Mouse (Mus musculus) heart, embryonic 16.5 days (tissue): ENCODE measurements at regions not wholly inside any gene's neighbourhood (a gene's known extent, or its start where the extent isn't known, plus 50 kb on each side); places are given as distances from the start of the nearest gene placed in this dataset.

Experiments used
- ATAC-seq: fragments of 200-750 bp; cut with Nextera tagmentation; replicated peaks from 2 replicates; pipeline ENCODE4 v1.8.0; 2017; ENCODE audit warnings: moderate number of reproducible peaks; ENCODE audit not compliant: insufficient read depth, low FRiP score; ENCODE audit errors: extremely low read depth
- H3K27ac ChIP-seq: fragments of 300-500 bp; sonication (generic); 2 replicates; pipeline ENCODE4 v1.5.1; 2014; ENCODE audit warnings: mild to moderate bottlenecking, low read length, control low read depth, moderate library complexity
- H3K27me3 ChIP-seq: fragments of 300-500 bp; sonication (generic); 2 replicates; pipeline ENCODE4 v1.6.1; 2014; ENCODE audit warnings: low read length, mixed read lengths; ENCODE audit not compliant: control insufficient read depth, insufficient read depth
- H3K36me3 ChIP-seq: fragments of 300-500 bp; sonication (generic); 2 replicates; pipeline ENCODE4 v1.6.1; 2014; ENCODE audit not compliant: control insufficient read depth, insufficient read depth
- H3K4me1 ChIP-seq: fragments of 300-500 bp; sonication (generic); 2 replicates; pipeline ENCODE4 v1.6.1; 2014; ENCODE audit warnings: low read length, mixed read lengths; ENCODE audit not compliant: control insufficient read depth, insufficient read depth
- H3K4me2 ChIP-seq: fragments of 300-500 bp; sonication (generic); 2 replicates; pipeline ENCODE4 v1.6.1; 2014; ENCODE audit warnings: low read depth, mild to moderate bottlenecking, control low read depth, low read length
- H3K4me3 ChIP-seq: fragments of 300-500 bp; sonication (generic); 2 replicates; pipeline ENCODE4 v1.5.1; 2014; ENCODE audit warnings: mild to moderate bottlenecking, control low read depth, low read length
- H3K9ac ChIP-seq: fragments of 300-500 bp; sonication (generic); 2 replicates; pipeline ENCODE4 v1.6.1; 2014; ENCODE audit warnings: low read length, control low read depth
- H3K9me3 ChIP-seq: fragments of 300-500 bp; sonication (generic); replicated peaks from 2 replicates; pipeline ENCODE4 v1.6.1; 2016; ENCODE audit warnings: low read length; ENCODE audit not compliant: control insufficient read depth
- WGBS: fragments of 180-500 bp; shearing (Covaris S2); extraction: QIAGEN DNeasy Blood & Tissue Kit; methylation state at CpG from one replicate; pipeline ENCODE4 v1.1.7; 2014; 5-methylcytosine and 5-hydroxymethylcytosine counted together

GRCm38 (mm10) chr13:97584045-97584444 is 176.4 kb downstream of the Gm10260 start:
- no peak overlapping the region for H3K9ac ChIP-seq
- H3K4me2 ChIP-seq, result no peak overlapping the region
- 66% methylated on average over 4 of the region's 4 CpGs for WGBS
- no peaks in the 10 kb centered on the region for H3K36me3 ChIP-seq
- H3K9me3 ChIP-seq, result peaks cover 6% of the 10 kb centered on the region
- ATAC-seq, result no peak
- H3K27ac ChIP-seq, result no peak overlapping the region
- no peak overlapping the region for H3K4me3 ChIP-seq
- no peaks in the 10 kb centered on the region for H3K27me3 ChIP-seq
- peaks cover 11% of the 10 kb centered on the region for H3K4me1 ChIP-seq

GRCm38 (mm10) chr13:97581380-97581779 is 179.1 kb downstream of the Gm10260 start:
- no peak overlapping the region for H3K4me3 ChIP-seq
- H3K27ac ChIP-seq, result no peak overlapping the region
- no peaks in the 10 kb centered on the region for H3K9me3 ChIP-seq
- H3K36me3 ChIP-seq, result no peaks in the 10 kb centered on the region
- no peak for ATAC-seq
- peaks cover 16% of the 10 kb centered on the region for H3K4me1 ChIP-seq
- WGBS, result 43% methylated on average over 4 of the region's 4 CpGs
- H3K4me2 ChIP-seq, result no peak overlapping the region
- no peaks in the 10 kb centered on the region for H3K27me3 ChIP-seq
- no peak overlapping the region for H3K9ac ChIP-seq

GRCm38 (mm10) chr13:97580241-97580874 is 180.1 kb downstream of the Gm10260 start:
- Histone ChIP-seq H3K9me3 (no peaks in the 10 kb centered on the region), H3K4me2 (no peak overlapping the region), H3K36me3 (no peaks in the 10 kb centered on the region), H3K9ac (no peak overlapping the region), H3K4me1 (peaks cover 16% of the 10 kb centered on the region), H3K27ac (peak overlapping the region; percentile 12; the same call in 1 of the 2 replicates), H3K4me3 (no peak overlapping the region), H3K27me3 (no peaks in the 10 kb centered on the region)
- ATAC-seq, result 0 out of 2 replicates have a peak, but pooled peaks have one; percentile 18
- 16% methylated on average over 3 of the region's 3 CpGs for WGBS

GRCm38 (mm10) chr13:97578595-97578994 is 181.8 kb downstream of the Gm10260 start:
- 69% methylated on average over 5 of the region's 5 CpGs for WGBS
- H3K27ac ChIP-seq, result no peak overlapping the region

GRCm38 (mm10) chr13:97577081-97577785 is 183.2 kb downstream of the Gm10260 start:
- no peak overlapping the region for H3K4me2 ChIP-seq
- 0 out of 2 replicates have a peak overlapping the region, but pooled peaks have one; percentile 25 for H3K27ac ChIP-seq
- H3K4me3 ChIP-seq, result no peak overlapping the region
- H3K9me3 ChIP-seq, result no peaks in the 10 kb centered on the region
- WGBS, result 58% methylated on average over 9 of the region's 9 CpGs
- no peaks in the 10 kb centered on the region for H3K27me3 ChIP-seq
- no peak overlapping the region for H3K9ac ChIP-seq
- H3K36me3 ChIP-seq, result no peaks in the 10 kb centered on the region
- peaks cover 18% of the 10 kb centered on the region for H3K4me1 ChIP-seq
- no peak for ATAC-seq

More at GRCm38 (mm10) chr13:97578595-97578994, 181.8 kb downstream of the Gm10260 start:
- Histone ChIP-seq H3K9me3 (no peaks in the 10 kb centered on the region), H3K36me3 (no peaks in the 10 kb centered on the region), H3K9ac (no peak overlapping the region), H3K4me2 (no peak overlapping the region), H3K4me1 (peaks cover 16% of the 10 kb centered on the region), H3K4me3 (no peak overlapping the region), H3K27me3 (no peaks in the 10 kb centered on the region)
- ATAC-seq, result no peak

- no peak overlapping the region for H3K9ac ChIP-seq
- 79% methylated on average over 3 of the region's 3 CpGs for WGBS
- no peaks in the 10 kb centered on the region for H3K27me3 ChIP-seq
- peaks cover 5% of the 10 kb centered on the region; the same call in 1 of the 2 replicates for H3K4me1 ChIP-seq
- no peak overlapping the region for H3K4me3 ChIP-seq
- no peaks in the 10 kb centered on the region for H3K9me3 ChIP-seq
- no peaks in the 10 kb centered on the region for H3K36me3 ChIP-seq
- no peak for ATAC-seq
- H3K4me2 ChIP-seq, result no peak overlapping the region
- H3K27ac ChIP-seq, result no peak overlapping the region
These were observed 186.8 kb downstream of the Gm10260 start for GRCm38 (mm10) chr13:97573601-97574000.

GRCm38 (mm10) chr13:97572352-97572751 is 188.1 kb downstream of the Gm10260 start:
- no peak overlapping the region for H3K9ac ChIP-seq
- no peak overlapping the region for H3K4me3 ChIP-seq
- 72% methylated on average over 3 of the region's 3 CpGs for WGBS
- H3K4me2 ChIP-seq, result no peak overlapping the region
- H3K27ac ChIP-seq, result no peak overlapping the region
- H3K27me3 ChIP-seq, result no peaks in the 10 kb centered on the region
- no peaks in the 10 kb centered on the region for H3K36me3 ChIP-seq
- peaks cover 4% of the 10 kb centered on the region; the same call in 1 of the 2 replicates for H3K4me1 ChIP-seq
- no peaks in the 10 kb centered on the region for H3K9me3 ChIP-seq
- ATAC-seq, result no peak

- 35% methylated on average over 1 of the region's 1 CpGs for WGBS
- H3K27me3 ChIP-seq, result no peaks in the 10 kb centered on the region
- no peak overlapping the region for H3K4me2 ChIP-seq
- H3K4me3 ChIP-seq, result no peak overlapping the region
- H3K4me1 ChIP-seq, result peaks cover 8% of the 10 kb centered on the region
- no peaks in the 10 kb centered on the region for H3K36me3 ChIP-seq
- no peak overlapping the region for H3K27ac ChIP-seq
- H3K9ac ChIP-seq, result no peak overlapping the region
- H3K9me3 ChIP-seq, result no peaks in the 10 kb centered on the region
- ATAC-seq, result no peak; the same call in 1 of the 2 replicates
These were observed 190.4 kb downstream of the Gm10260 start for GRCm38 (mm10) chr13:97570009-97570408.

GRCm38 (mm10) chr13:97567632-97568031 is 192.8 kb downstream of the Gm10260 start:
- Histone ChIP-seq H3K4me1 (peaks cover 6% of the 10 kb centered on the region), H3K4me2 (no peak overlapping the region), H3K27ac (no peak overlapping the region), H3K4me3 (no peak overlapping the region), H3K27me3 (no peaks in the 10 kb centered on the region), H3K9me3 (no peaks in the 10 kb centered on the region), H3K9ac (no peak overlapping the region), H3K36me3 (no peaks in the 10 kb centered on the region)
- WGBS, result 83% methylated on average over 3 of the region's 3 CpGs
- no peak for ATAC-seq
